Mouse (Mus musculus) left cerebral cortex, postnatal 14 days (tissue): Measurements from ENCODE around the gene Phc1. TPM values are rescaled to one million over a fixed set of nuclear protein-coding genes. Genes with fewer than 3 reads are reported as not detected.
"Not testable (repeated sequence)": the region's sequence is repeated elsewhere in the genome, so short reads cannot be mapped to it uniquely, and the experiment has no call there.

Experiments
- DNase-seq, 2 experiments: peaks; one replicate each; pipeline ENCODE4 v3.0.0; 2021 to 2022; ENCODE audit warnings: low spot score in 2 of 2, mixed read lengths in 1 of 2
- intact Hi-C: fragments of 180-260 bp; cut with DNase I; formaldehyde crosslinking; loops from one replicate; pipeline ENCODE4 v1.15.1; 2025
- long read RNA-seq, 2 experiments: library from polyadenylated mRNA; stranded (forward); transcript quantifications; one replicate each; pipeline ENCODE4 v2.0.0; 2021
- total RNA-seq, 2 experiments: library from RNA; stranded (reverse); gene quantifications; 2 replicates each; pipeline ENCODE4 v1.2.3; 2021

The Phc1 gene
- total RNA-seq: 10 to 100 TPM; 57.8 to 59.3 TPM
- long read RNA-seq, experiment 1, partial matches to known transcripts: 14 of 16 reads
- long read RNA-seq, experiment 1, other reads (novel, unspliced or antisense): 2 of 16 reads
- long read RNA-seq, experiment 2, partial matches to known transcripts: 25 of 27 reads
- long read RNA-seq, experiment 2, other reads (novel, unspliced or antisense): 1 of 27 reads

DNA sequence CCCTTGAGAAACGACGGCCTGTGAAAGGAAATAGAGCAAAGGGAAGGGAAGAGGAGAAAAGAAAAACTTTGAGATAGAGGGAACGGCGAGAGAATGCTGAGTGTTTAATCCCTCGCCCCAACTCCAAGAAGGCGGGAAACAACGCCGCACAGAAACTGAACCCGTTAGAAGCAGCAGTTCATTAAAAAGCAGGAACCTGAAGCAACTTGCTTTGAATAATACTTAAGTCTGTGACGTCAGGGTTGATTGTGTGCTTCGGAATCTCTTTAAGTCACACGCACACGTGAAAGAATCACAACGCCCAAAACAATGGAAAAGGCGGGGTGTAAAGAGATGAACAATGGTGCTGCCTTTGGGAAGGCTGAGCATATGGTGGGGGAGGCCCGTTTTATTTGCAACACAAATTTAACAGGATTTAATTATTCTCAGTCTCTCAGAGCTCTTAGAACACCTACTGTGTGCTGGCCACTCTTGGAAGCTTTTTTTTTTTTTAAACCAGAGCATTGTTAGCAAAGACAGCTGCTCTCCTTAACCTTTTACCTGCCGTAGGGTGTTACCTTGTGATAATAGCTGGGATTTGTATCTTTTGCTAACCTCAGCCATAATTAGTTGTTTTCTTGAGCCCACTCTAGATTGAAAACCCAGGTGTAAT, at the start of gene Phc1:
Gene Phc1, minus strand, starts transcription at position 213 of the 652 bp plus-strand sequence.
- peak; percentile 16 to 26 for DNase-seq
- intact Hi-C loops: loop anchor here (2.0 kb wide), 1 partner anchor 52 kb away; no protein-coding TSS in a partner anchor

DNA sequence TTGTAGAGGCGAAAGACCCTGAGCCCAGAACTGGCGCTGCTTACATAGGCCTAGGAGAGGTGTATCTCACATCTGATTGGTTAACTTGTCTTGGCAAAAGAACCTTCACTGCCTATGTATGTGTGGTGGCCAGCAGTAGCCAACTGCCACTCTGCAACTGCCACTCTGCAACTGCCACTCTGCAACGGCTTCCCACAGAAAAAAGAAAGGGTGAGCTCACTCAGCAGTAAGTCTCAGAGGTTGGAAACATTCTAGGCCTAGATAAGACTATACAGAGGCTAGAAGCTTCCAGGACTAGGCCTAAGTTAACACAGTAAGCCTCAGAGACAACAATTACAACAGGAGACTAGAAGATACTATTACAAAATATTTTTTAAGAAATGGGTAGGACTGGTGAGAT, 49.6 kb upstream of the Phc1 start:
- DNase-seq: not testable (repeated sequence)
- intact Hi-C loops: loop anchor here (5.0 to 10.0 kb wide), 2 partner anchors 133 to 835 kb away; no protein-coding TSS in a partner anchor

- DNase-seq, intact Hi-C loops: not testable (repeated sequence)
Observed at GRCm38 (mm10) chr6:122387177-122388028, 47.0 kb upstream of the Phc1 start.

- DNase-seq: no peak
- intact Hi-C loops: no loop called here
Observed at GRCm38 (mm10) chr6:122385724-122386123, 45.4 kb upstream of the Phc1 start.

GRCm38 (mm10) chr6:122384886-122385285, 44.5 kb upstream of the Phc1 start:
- intact Hi-C loops: no loop called here
- no peak for DNase-seq

- DNase-seq: no peak
- intact Hi-C loops: no loop called here
Observed at GRCm38 (mm10) chr6:122383211-122383610, 42.9 kb upstream of the Phc1 start.

DNA sequence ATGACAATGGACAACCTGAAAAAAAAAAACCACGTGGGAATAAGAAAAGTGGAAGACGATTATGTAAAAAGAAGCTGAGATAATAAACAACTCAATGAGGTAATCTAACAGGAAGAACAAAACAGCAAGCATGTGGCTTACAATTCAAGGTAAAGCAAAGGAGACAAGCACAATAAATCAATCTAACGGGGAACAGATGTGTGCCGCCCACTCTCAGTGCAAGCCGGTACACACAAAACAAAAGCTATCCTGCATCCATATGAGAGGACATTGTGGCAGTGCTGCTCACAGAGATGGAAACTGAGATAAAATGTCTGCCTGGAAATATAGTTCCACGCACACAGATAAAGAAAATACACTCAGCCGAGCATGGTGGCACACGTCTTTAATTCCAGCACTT, 41.7 kb upstream of the Phc1 start:
- DNase-seq: no peak
- intact Hi-C loops: no loop called here

GRCm38 (mm10) chr6:122368245-122368644, 27.9 kb upstream of the Phc1 start:
- intact Hi-C loops: no loop called here
- DNase-seq: no peak

DNA sequence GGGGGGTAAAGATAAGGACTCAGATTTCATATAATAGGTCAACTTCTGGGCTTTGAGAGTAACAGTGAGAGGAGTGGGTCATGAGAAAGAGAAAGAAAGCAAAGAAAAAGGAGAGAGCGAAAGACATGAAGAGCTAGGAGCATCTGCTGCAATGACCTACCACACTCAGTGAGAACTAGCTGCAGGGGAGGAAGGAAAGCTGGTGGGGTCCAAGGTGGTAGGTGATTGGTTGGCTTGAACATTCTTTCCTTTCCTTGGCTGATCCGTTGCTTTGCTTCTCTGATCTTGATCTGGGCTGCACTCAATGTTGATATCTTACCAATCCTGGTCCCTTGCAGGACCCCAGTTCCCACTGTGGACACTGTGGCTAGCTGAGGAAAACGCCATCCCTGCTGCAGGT, 26.6 kb upstream of the Phc1 start:
- no peak for DNase-seq
- intact Hi-C loops: no loop called here

- intact Hi-C loops: no loop called here
Observed at GRCm38 (mm10) chr6:122366287-122366686, 25.9 kb upstream of the Phc1 start.

GRCm38 (mm10) chr6:122365706-122366105, 25.3 kb upstream of the Phc1 start:
- intact Hi-C loops: no loop called here
- no peak for DNase-seq

More at GRCm38 (mm10) chr6:122366287-122366686, 25.9 kb upstream of the Phc1 start:
- DNase-seq: no peak

GRCm38 (mm10) chr6:122357089-122357488, 16.7 kb upstream of the Phc1 start:
- intact Hi-C loops: no loop called here
- no peak for DNase-seq

DNA sequence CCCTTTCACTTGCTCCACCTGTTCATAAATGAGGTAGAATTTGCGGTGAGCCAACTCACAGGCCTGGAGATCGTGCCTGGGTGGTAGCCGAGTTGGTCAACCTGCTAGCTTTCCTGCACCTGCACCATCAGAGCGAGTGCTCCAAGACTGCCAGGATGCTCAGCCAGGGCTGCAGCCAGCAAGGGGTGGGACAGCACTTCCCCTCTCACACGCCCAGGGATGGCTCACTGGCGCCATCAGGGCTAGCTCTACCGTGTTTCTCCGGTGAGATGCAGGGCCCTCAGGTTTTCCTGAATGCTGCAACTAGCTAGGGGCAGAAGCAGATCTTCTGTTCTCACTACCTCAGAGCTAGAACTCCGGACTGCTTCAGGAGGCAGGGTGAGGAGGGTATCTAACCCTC, 15.5 kb upstream of the Phc1 start:
- intact Hi-C loops: no loop called here
- DNase-seq: no peak

- intact Hi-C loops, DNase-seq: not testable (repeated sequence)
Observed at GRCm38 (mm10) chr6:122347326-122347725, 7.0 kb upstream of the Phc1 start.

- intact Hi-C loops: no loop called here
- DNase-seq: no peak
Observed at GRCm38 (mm10) chr6:122346399-122346798, 6.0 kb upstream of the Phc1 start.

DNA sequence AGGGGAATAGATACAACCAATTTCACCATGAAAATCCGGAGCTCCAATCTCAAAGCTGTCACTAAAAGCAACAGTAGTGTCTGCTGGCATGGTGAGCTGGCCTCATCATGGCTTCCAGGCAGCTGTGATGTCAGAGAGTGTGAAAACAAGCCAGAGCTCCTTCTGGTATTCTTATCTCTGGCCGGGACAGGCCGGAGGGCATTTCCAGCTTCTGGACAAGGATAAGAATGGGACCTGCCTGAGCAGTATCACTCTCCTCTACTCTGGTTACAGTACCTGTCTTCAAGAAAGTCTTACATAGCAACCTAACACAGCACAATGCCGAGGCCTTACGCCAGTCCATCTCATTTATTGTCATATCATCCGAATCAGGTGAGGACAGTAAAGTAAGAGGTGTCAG, 5.4 kb upstream of the Phc1 start:
- DNase-seq: no peak
- intact Hi-C loops: no loop called here

DNA sequence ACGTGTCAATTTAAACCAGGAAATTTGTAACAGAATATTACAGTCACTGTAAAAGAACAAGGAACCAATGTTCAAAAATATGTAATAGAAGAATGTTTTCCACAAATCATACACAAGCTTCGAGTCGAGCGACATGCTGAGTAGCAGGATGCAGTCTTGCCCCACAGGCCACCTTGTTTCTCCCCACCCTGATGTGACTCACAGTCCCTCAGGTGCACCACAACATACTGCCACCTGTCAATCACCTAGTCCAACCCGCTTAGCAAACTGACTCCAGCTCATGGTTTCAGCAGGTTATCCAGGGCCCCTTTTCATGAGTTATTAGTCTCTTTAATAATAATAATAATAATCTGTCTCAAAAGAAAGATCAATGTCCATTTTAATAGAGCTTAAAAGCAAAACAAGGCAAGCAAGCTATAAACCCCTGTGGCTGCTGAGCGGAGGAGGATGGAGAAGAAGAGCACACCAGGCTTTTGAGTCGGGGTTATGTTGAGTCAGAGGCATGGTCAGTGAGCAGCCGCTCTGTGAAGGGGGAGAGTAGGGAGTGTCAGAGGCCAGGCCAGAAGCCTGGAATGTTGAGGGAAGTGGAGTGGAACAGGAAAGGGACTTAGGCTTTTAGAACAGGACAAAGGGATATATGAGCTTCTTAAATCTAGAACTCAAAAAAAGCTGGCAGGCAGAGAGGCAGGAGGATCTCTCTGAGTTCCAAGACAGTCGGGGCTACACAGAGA, 4.2 kb upstream of the Phc1 start:
- DNase-seq: no peak
- intact Hi-C loops: no loop called here

- intact Hi-C loops: no loop called here
- no peak for DNase-seq
Observed at GRCm38 (mm10) chr6:122343719-122344118, 3.4 kb upstream of the Phc1 start.

GRCm38 (mm10) chr6:122342125-122342524, 1.8 kb upstream of the Phc1 start:
- intact Hi-C loops: no loop called here
- DNase-seq: no peak
